Mouse (Mus musculus) lung, postnatal 0 days (tissue): Measurements from ENCODE around the gene Agl.

Experiments used
- CTCF ChIP-seq: IDR thresholded peaks from 2 replicates; pipeline ENCODE4 v1.5.1; 2016; ENCODE audit warnings: antibody characterized with exemption, mild to moderate bottlenecking
- EP300 ChIP-seq: IDR thresholded peaks from 2 replicates; pipeline ENCODE4 v1.6.1; 2016; ENCODE audit warnings: antibody characterized with exemption, mild to moderate bottlenecking, control low read depth

DNA sequence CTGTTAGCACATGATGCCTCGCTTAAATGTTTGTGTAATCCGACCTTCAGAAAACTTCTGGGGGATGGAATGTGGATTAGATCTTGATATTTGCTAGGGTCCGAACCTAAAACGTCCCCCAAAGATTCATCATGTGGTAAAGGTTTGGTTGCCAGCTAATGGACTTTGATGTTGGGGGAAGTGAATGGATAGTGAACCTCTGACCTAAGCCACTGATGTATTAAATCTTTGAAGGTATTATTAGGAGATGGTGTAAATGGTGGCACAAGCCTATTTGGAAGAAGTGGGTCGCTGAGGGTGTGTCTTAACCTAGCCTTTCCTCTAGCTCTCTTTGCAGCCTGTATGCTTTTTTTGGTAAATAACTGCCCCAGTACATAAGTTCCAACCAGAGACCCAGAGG is 94.9 kb downstream of the Agl start:
- TF ChIP-seq CTCF (no peak), EP300 (no peak)
